Mouse (Mus musculus) adrenal gland, adult 18-20 months (tissue): ENCODE data around the gene Ntng2. TPM values are rescaled to one million over a fixed set of nuclear protein-coding genes. Genes with fewer than 3 reads are reported as not detected.

Experiments used
- DNase-seq, 2 experiments: peaks; one replicate each; pipeline ENCODE4 v3.0.0; 2021 to 2022; ENCODE audit warnings: low spot score in 2 of 2
- total RNA-seq, 2 experiments: library from RNA; stranded (reverse); gene quantifications; 1 replicate in 1 of 2; 2 replicates in 1 of 2; pipeline ENCODE4 v1.2.3; 2021

Ntng2 gene
- total RNA-seq, 2 experiments from 2014 or later = 35.6 to 63.7 TPM

DNA sequence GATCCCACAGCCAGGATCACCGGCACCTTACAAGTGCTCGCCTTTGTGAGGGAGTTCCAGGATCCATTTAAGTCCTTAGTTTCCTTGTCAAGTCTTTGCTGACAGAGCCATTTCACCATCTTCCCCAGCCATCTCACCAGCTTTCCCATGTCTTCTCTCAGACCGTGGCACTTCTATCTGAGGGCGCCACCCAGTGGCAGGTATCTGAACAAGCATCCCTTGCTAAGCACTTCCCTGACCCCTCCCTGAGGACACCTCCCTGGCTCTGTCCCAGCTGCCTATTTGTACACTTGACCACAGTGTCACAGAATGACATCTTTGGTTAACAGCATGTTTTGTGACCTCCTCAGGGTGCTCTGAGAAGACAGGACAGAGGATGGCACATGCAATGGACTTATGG lies 15.2 kb downstream of the Ntng2 start:
- DNase-seq = peak; percentile 78 to 80

DNA sequence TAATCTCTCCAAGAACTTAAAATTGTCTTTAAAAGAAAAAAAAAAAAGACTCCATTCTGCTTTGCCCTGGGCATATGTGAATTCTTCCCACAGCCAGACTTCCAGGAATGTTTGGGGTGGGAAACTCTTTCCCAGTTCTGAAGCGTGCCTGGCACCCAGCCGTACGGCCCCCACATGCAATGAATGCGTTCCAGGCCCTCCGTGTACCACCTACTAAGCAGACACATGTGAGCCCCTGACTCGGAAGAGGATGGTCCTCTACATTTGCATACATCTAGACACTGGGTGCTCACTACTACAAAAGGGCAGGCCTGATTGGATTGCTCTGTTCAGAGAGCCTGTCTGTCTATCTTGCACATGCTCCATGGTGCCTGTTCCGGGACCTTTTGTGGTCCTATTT lies 17.0 kb downstream of the Ntng2 start:
- no peak for DNase-seq

DNA sequence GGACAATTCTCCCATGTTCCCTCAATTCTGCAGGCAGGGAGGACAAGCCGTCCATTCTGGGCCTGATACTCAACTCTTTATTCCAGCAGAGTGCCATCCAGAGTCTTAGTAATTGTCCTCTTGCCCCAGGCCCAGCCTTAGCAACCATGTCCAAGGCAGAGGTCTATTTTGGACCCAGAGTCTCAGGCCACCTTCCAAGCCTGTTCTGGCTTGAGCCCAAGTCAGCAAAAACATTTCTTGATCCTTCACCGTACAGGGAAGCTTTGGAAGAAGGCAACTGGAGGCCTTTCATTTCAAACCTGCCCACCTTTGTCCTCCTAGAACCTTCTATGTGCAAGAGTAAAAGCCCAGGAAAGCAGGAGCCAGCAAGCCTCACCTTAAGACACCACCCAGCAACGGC lies 17.8 kb downstream of the Ntng2 start:
- no peak for DNase-seq

DNA sequence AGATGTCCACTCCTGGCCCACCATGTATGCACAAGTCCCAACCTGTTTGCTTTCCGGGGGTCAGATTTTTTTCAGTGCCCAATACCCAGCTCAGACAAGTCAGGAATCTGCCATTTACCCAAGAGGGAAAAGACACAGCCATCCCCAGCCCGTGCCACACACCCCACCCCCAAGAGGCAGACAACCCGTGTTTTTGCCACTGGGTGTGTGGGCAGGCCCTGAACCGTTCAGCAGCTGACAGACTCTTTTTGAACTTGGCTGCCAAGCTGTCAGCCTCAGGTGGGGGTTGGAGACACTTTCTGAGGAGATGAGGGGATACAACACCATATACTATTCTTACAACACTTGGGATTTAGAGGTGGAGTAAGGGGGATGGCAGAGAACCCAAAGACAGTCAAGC lies 18.8 kb downstream of the Ntng2 start:
- DNase-seq = no peak

DNA sequence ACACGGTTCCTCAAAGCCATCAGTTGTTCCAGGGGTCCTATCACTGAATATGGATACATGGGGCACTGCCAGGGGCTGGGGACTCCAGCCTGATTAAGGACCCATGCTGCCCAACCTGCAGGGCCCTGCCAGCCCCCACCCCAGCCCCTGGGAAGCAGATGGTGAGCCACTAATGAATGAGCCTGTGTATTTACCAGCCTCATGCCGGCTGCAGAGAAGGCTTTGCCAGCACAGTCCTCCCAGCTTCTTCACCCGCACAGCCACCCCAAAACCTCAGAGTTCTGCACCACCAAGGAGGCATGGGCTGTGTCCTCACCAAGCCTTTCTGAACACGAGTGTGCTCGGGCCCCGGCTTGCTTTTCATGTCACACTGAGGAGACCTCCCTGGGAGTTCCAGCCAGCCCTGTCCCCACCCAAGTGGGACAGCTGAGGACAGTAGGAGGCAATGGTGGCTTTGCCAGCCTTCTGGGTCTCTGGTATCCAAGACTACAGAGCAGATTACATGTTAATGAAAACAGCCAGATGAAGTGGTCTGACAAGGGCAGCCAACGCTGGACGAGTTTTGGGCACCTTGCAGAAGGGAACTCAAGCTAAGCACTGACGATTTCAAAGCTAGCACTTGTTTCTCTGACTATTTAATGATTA lies 22.5 kb downstream of the Ntng2 start:
- DNase-seq = no peak

DNA sequence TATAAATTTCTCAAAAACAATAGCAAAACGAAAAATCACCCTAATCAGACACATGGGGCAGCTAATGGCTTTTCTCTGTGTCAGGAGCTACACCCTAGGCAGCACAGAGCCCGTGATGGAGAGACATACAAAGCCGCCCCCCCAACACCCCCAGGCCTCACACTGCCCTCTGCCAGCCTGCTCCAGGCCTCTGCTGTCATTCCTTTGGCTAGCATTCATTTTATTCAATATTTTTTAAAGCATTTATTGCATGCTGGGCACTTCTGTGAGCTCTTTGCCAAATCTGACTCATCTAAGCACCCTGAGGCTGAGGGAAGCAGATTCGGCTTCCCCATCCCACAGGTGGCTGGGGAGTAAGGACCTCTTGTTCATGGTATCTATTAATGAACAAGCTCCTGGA lies 26.1 kb downstream of the Ntng2 start:
- no peak for DNase-seq

DNA sequence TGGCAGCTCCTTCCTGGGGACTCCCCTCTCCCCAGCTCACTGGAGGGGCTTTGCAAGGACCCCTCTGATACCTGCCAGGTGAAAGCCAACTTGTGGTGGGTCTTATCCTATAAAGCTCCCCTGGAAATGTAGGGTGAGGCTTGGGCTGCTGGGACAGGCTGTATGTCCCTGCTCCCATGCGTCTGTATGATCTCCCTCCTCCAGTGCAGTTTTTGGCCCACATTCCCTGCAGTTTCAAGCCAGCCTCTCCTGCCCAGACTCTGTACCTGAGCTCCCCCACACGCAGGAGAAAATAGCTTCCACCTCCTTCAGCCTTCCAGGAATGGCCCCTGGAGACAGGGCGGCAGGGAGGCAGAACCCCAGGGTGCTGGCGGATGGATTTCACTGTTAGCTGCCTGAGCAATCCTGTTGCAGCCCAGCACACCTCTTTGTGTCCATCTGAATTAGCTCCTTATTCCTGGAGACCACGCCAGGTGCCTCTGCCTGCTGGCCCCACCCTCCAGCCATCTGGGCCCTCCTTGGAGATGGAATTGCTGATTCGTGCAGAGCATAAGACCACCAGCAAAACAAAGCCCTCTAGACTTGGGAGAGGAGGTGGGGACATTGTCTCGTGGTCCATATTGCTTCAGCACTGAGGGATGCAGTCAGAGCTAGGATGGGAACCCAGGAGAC lies 29.1 kb downstream of the Ntng2 start:
- DNase-seq = no peak

DNA sequence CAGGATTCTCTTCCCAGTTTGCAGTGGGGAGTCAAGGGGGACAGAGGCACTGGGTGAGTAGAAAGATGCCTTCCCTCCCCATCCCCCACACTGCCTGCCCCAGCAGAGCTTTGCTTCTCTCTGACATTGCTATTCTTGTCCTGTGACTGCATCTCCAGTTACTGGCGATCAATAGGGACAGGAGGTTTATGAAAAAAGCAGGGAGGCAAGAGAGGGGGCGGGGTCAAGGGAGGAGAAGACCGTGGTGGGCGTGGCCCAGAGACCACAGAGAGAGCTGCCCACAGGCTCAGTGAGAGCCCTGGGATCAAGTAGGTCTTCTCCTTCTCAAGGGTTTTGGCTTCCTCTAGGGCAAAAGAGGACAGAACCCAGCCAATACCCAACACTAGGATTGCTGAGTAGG lies 30.5 kb downstream of the Ntng2 start:
- DNase-seq = no peak

DNA sequence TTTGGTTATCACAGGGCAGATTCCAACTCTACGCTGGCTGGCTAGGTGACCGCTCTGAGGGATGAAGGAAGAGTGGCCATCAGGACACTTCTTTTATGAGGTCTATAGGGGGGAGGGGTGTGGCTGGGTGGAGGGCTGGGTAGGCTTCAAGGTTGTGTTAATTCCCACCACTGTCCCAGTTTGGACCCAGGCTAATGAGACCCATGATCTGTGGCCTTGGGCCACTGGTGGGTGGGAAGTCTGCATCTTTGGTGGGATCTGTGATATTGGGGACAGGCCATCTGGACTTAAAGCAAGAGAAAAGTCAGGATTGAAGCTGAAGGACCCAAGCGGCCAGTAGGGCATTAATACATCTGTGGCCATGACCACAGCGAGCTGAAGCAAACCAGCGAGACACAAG lies 34.0 kb downstream of the Ntng2 start:
- no peak for DNase-seq

DNA sequence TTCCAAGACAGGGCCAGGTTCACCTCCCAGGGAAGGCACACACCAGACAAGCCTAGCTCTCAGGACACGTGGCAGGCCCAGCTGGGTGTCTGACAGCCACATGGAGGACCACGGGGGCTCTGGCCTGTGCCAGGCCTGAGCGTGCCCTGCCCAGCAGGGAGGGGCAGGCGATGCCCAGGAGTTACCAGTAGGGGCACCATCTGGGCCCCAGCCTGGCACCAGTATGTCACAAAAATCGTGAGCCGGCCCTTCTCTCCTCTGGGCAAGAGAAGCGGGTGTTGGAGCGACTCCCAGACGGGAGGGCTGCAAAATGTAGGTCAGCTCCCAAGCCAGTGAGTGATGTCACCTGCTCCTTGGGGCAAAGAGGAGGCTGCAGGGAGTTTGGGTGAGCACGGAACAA lies 34.9 kb downstream of the Ntng2 start:
- peak; percentile 49 to 60 for DNase-seq

DNA sequence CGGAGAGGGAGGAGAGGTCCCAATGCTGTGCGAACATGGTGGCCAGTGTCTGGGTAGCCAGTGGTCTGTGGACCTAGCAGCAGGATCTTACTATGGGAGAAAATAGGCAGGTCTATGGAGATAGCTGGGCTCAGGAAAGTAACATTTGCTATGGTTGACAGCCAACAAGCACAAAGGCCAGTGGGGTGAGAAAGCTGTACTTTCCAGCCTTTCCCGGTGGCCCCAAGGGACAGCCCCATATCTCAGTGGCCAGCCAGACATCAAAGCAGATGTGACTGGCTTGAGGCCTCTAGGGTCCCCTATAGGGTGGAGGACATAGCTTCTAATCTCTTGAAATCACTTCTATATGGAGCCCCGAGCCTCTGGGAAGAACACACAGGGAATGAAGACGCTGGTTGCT lies 35.8 kb downstream of the Ntng2 start:
- DNase-seq = no peak

DNA sequence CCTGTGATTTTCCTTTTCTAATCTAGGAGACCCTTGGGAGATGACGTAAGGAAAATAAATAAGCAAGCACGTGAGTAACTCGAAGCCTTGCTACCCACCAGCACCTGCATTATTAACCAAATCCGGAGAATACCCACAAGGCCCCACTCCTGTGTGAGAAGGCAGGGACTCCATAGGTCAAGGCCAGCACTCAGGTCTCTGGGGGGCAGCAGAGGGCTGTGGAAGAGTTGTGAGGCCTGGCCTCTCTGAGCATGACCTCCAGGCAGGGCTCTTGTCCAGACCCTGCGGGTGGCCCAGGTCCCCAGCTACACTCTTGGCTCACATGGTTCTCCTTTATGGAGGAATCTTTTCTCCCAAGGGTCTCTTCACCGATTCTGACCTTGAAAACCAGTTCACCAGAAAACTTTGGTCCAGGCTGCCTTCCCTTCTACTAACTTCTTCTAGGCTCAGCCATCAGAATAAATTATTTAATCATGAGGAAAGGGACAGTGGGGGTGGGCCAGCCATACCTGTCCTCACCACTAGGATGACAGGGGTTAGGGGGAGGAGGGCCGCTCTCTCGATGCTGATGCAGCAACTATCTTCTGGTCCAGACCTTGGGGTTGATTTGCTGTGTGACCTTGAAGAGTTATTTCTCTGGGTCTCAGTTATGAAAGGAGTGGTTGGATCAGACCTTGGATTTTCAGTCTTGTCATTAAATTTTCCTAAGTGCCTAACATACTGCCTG lies 36.4 kb downstream of the Ntng2 start:
- DNase-seq = peak in 1 of 2 experiments; percentile 55

DNA sequence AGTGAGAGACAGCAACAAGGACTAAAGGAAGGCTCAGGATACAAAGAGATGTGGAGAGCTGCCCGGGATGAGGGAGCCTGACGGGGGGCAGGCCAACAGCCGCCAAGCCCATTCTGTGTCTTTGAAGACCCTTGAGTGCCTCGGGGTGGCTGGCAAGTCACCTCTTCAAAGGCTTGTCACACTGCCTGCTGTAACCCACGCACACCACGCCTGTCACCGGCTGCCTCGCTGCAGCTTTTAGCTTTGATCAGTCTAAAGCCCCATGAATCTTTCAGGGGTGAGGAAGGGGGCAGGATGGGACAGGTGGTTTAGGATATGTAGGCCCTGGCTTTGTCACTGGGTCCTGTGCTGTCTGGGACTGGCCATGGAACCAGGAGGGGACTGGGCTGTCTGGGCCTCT lies 46.6 kb downstream of the Ntng2 start:
- DNase-seq = no peak

DNA sequence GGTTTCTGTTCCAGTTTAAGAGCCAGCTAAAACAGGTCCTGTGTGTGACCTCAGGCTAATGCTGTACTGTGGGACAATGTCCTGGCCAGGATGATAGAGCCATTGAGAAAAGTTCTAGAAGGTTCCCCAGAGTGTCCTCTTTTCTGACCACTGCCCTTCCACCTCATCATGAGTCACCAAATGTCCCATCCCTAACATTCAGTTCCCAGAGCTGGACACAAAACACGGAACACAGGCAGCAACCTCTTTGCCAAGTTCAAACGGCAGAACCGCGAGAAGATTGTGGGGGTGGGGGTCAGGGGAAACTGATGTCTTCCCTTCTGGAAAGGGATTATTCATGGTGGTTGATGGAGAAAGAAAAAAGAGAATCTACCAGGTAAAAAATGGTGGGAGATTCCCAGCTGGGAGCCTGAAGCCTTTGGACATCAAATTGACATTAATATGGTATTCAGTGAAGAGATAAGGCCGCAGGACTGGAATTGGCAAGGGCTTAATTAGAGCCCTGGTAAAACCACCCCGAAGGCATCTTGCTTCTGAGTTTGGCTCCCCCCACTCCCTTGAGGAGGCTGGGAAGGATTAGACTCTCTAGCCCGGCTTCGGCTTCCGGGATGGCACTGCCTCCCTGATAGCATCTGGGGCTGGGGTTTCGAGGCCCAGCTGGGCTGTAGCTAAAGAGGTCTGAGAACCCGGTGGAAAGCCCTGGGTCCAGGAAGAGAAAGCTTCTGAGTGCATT lies 51.4 kb downstream of the Ntng2 start:
- no peak for DNase-seq

DNA sequence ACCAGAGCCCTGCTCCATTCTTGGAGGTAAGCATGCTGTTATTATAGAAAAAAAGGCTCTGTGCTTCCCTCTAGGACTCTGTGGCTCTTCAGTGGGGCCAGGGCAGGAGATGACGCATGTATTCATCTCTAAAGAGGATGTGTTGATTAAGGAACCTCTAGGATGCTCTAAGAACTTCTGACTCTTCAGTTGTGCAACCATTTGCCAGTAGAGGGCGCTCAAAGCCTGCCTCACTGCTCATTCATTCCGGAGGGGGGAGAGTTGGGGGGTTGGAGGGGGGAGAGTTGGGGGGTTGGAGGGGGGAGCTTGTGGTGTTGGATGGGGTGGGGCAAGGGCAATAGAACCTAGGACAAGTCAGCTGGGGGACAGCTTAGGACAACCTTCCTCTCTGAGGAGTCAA lies 52.9 kb downstream of the Ntng2 start:
- peak; percentile 62 to 63 for DNase-seq

DNA sequence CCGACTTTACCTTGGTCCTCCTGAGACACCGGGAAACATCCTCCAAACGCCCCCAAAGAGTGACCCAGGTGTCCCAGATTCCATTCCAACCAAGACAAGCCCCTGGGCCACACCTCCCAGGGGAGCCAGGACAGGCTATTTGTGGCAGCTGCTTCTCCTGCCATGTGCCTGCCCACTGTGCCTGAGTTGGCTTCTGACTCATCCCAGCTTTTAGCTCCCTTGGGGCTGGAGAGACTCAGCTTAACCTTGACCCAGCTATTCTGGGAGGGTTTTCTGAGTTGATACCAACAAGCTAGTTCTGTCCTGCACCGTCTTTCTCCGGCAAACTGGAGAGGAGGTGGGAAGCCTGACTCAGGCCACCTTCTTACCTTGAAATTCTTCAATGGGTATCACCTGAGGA lies 54.4 kb downstream of the Ntng2 start:
- peak in 1 of 2 experiments; percentile 41 for DNase-seq

DNA sequence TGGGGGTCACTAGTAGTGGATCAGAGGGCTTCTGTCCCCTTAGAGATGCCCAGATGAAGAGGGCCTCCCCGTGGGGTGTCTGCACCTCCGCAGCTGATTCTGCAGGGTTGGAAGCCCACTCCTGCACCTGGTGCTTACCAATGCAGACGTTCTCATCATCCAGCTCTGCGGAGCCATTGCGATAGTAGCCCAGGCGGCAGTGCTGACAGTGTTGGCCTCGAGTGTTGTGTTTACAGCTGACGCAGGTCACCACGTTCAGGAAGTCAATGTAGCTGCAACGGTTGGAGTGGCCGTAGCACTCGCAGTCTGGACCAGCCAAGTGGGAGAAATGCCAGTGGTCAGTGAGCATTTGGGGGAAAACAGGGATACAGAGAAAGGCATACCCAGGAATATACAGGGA lies 56.0 kb downstream of the Ntng2 start:
- DNase-seq = peak in 1 of 2 experiments; percentile 14

DNA sequence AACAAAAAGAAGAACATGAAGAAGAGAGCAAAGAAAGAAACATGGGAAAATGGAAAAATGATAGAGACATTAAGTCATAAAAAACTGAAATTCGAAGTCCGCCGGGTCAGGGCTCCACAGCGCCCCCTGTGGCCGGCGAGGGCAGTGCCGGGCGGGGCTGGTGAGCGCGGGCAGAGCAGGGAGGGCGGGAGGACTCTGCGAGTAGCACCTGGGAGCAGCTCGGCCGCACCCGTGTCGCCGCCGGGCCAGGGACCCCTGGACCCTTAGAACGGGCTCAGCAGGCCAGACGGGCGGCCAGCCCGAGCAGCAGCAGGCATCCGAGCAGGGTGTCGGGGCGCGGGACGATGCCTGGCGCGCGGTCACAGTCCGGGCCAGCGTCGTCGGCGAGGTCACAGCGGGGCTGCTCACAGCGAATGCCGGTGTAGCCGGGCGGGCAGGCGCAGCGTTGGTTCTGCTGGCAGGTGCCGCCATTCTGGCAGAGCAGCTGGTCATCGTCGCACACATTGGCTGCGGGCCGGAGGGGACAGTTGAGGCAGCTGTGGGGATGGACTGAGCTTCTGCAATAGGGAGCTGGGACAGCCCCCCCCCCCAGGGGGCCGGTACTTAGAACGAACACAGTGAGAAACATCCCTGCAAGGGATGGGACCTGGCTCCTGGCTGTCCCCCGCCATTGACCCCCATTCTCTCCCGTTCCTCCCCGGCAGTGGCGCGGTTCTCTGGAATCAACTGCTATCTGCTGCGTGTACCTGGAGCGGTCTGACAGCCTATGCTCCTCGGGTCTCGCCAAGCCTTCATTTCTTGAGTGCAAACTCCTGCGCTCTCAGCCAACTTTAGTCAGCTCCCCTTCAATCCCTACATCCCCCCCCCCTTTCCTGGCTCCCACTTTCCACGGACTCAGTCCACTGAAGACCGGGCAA lies 58.0 kb downstream of the Ntng2 start:
- DNase-seq = peak; percentile 89 to 90

DNA sequence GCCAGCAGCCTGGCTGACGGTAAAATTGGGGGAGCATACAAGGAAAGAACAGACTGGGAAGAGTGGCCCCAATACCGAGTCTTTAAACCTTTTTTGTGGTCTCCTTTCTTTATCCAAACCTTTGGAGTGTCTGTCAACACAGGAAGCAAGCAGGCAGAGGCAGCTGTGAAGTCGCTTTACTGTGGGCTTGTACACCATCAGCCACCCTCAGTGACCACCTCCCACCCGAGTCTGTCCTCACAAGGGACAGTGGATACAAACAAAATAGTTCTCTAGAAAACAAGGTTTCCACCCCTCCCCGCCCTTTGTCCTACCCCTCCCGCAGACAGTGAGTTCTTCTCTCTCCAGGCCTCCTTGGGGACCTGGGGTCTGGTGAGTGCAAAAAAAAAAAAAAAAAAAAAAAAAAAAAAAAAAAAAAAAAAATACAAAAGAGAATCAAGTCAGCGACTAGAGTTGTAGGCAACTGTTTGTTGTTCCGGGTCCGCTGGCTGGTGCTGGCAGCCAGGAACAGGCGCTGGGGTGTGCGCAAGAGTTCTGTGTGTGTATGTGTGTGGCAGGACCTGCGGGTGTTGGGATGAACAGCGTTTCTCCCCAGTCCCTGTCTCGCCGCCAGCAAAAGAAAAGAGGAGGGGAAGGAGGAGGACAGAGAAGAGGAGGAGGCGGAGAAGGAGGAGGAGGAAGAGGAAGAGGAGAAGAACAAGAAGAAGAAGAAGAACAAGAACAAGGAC lies 58.8 kb downstream of the Ntng2 start:
- peak in 1 of 2 experiments; percentile 19 for DNase-seq
